Mouse (Mus musculus): ENCODE data around the gene Dnajc16. TPM values are rescaled to one million over a fixed set of nuclear protein-coding genes. Genes with fewer than 3 reads are reported as not detected.

Dnajc16 gene
- polyA plus RNA-seq, 1 experiment from 2014 or later: 6.1 TPM

- no peak overlapping the region for H3K4me3 ChIP-seq
- H3K4me2 ChIP-seq: no peak overlapping the region
- H3K27me3 ChIP-seq (replicated peaks): no peaks in the 10 kb centered on the region
- 83% methylated on average over 13 of the region's 13 CpGs for WGBS
- H3K9ac ChIP-seq: no peak overlapping the region
- no peak overlapping the region for H3K27ac ChIP-seq (ENCODE audit: poor library complexity, severe bottlenecking)
- ATAC-seq (ENCODE audit: insufficient number of reproducible peaks, low FRiP score): no peak
- peaks cover 13% of the 10 kb centered on the region for H3K4me1 ChIP-seq (replicated peaks)
- peaks cover 19% of the 10 kb centered on the region for H3K36me3 ChIP-seq
- no peaks in the 10 kb centered on the region for H3K9me3 ChIP-seq (replicated peaks)
Observed at GRCm38 (mm10) chr4:141818861-141819260, 28.1 kb upstream of the Dnajc16 start.

DNA sequence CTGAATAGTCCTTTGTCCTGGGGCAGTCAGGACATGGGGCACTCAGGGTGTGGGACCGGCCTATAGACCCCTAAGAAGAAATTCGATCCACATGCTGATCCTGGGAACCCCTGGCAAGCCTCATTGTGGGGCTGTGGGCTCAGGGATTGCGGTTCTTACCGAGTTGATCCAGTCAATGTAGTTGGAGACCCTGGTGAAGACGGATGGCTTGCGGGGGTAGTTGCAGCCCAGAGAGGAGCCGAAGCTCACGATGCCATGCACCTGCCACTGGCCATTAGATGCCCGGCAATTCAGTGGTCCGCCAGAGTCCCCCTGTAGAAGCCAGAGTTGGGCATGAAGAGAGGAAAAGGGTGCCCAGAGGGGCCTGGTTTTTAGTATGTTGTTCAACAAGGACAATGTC is 27.0 kb upstream of the Dnajc16 start:
- no peak for ATAC-seq (ENCODE audit: insufficient number of reproducible peaks, low FRiP score)
- 73% methylated on average over 10 of the region's 10 CpGs for WGBS
- Histone ChIP-seq H3K9me3 (replicated peaks) (no peaks in the 10 kb centered on the region), H3K4me2 (no peak overlapping the region), H3K9ac (no peak overlapping the region), H3K36me3 (peaks cover 31% of the 10 kb centered on the region), H3K4me1 (replicated peaks) (peaks cover 13% of the 10 kb centered on the region), H3K27me3 (replicated peaks) (no peaks in the 10 kb centered on the region), H3K27ac (ENCODE audit: poor library complexity, severe bottlenecking) (no peak overlapping the region), H3K4me3 (no peak overlapping the region)

GRCm38 (mm10) chr4:141816776-141817655 is 26.3 kb upstream of the Dnajc16 start:
- WGBS: 68% methylated on average over 14 of the region's 14 CpGs
- ATAC-seq (ENCODE audit: insufficient number of reproducible peaks, low FRiP score): no peak
- H3K27me3 ChIP-seq (replicated peaks): no peaks in the 10 kb centered on the region

GRCm38 (mm10) chr4:141816267-141816666 is 25.5 kb upstream of the Dnajc16 start:
- no peak for ATAC-seq (ENCODE audit: insufficient number of reproducible peaks, low FRiP score)
- Histone ChIP-seq H3K4me2 (no peak overlapping the region), H3K9ac (no peak overlapping the region), H3K27me3 (replicated peaks) (no peaks in the 10 kb centered on the region), H3K27ac (ENCODE audit: poor library complexity, severe bottlenecking) (no peak overlapping the region), H3K9me3 (replicated peaks) (no peaks in the 10 kb centered on the region), H3K4me1 (replicated peaks) (peaks cover 4% of the 10 kb centered on the region; the same call in 1 of the 2 replicates), H3K36me3 (peaks cover 45% of the 10 kb centered on the region), H3K4me3 (no peak overlapping the region)
- 84% methylated on average over 7 of the region's 7 CpGs for WGBS

More at GRCm38 (mm10) chr4:141816776-141817655, 26.3 kb upstream of the Dnajc16 start:
- no peaks in the 10 kb centered on the region for H3K9me3 ChIP-seq (replicated peaks)
- peaks cover 12% of the 10 kb centered on the region for H3K4me1 ChIP-seq (replicated peaks)
- no peak overlapping the region for H3K27ac ChIP-seq (ENCODE audit: poor library complexity, severe bottlenecking)
- peaks cover 37% of the 10 kb centered on the region for H3K36me3 ChIP-seq
- H3K9ac ChIP-seq: no peak overlapping the region
- no peak overlapping the region for H3K4me2 ChIP-seq
- no peak overlapping the region for H3K4me3 ChIP-seq

DNA sequence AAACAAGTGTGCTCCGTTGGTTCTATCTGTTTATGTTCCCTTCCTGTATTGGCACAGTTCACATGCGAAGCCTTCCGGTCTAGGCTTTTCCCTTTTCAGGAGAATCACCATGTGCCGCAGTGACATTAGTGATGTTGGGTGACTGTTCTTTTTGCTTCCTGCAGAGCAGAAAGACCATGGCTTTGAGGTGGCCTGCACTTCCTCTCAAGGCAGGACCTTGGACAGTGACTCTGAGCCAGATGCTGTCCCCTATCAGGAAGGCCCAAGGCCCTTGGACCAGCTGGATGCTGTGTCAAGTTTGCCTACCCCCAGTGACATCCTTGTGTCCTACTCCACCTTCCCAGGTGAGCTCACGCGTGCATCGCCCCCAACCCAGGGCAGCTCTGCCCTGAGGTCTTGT is 20.6 kb upstream of the Dnajc16 start:
- Histone ChIP-seq H3K27ac (ENCODE audit: poor library complexity, severe bottlenecking) (no peak overlapping the region), H3K9me3 (replicated peaks) (no peaks in the 10 kb centered on the region), H3K9ac (no peak overlapping the region), H3K4me2 (no peak overlapping the region), H3K4me1 (replicated peaks) (no peaks in the 10 kb centered on the region), H3K4me3 (no peak overlapping the region), H3K27me3 (replicated peaks) (no peaks in the 10 kb centered on the region), H3K36me3 (peaks cover 94% of the 10 kb centered on the region)
- ATAC-seq (ENCODE audit: insufficient number of reproducible peaks, low FRiP score): no peak
- WGBS: 93% methylated on average over 7 of the region's 7 CpGs

DNA sequence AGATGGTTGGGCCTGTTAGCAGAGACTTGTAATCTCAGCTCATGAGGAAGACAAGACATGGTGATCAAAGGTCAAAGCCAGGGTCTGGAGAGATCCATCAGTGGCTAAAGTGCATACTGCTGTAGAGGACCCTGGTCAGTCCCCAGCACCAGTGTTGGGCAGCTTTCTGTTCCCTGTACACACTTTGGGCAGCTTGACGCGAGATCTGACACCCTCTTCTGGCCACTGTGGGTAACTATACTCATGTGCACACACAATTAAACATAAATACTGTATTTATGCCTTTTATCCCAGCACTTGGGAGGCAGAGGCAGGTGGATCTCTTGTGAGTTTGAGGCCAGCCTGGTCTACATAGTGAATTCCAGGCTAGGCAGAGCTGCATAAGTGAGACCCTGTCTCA is 20.2 kb upstream of the Dnajc16 start:
- Histone ChIP-seq H3K4me1 (replicated peaks) (no peaks in the 10 kb centered on the region), H3K9me3 (replicated peaks) (no peaks in the 10 kb centered on the region), H3K4me2 (no peak overlapping the region), H3K9ac (no peak overlapping the region), H3K4me3 (no peak overlapping the region), H3K27ac (ENCODE audit: poor library complexity, severe bottlenecking) (no peak overlapping the region), H3K36me3 (peaks cover 97% of the 10 kb centered on the region), H3K27me3 (replicated peaks) (no peaks in the 10 kb centered on the region)
- ATAC-seq (ENCODE audit: insufficient number of reproducible peaks, low FRiP score): no peak
- 95% methylated on average over 2 of the region's 2 CpGs for WGBS

GRCm38 (mm10) chr4:141809850-141810464 is 19.2 kb upstream of the Dnajc16 start:
- Histone ChIP-seq H3K27me3 (replicated peaks) (no peaks in the 10 kb centered on the region), H3K9me3 (replicated peaks) (no peaks in the 10 kb centered on the region), H3K4me2 (no peak overlapping the region), H3K36me3 (peaks cover 99% of the 10 kb centered on the region), H3K4me1 (replicated peaks) (no peaks in the 10 kb centered on the region), H3K9ac (no peak overlapping the region), H3K4me3 (no peak overlapping the region), H3K27ac (ENCODE audit: poor library complexity, severe bottlenecking) (no peak overlapping the region)
- no peak for ATAC-seq (ENCODE audit: insufficient number of reproducible peaks, low FRiP score)
- 72% methylated on average over 8 of the region's 8 CpGs for WGBS

GRCm38 (mm10) chr4:141805886-141806285 is 15.2 kb upstream of the Dnajc16 start:
- Histone ChIP-seq H3K27me3 (replicated peaks) (no peaks in the 10 kb centered on the region), H3K9ac (no peak overlapping the region), H3K4me1 (replicated peaks) (no peaks in the 10 kb centered on the region), H3K4me3 (no peak overlapping the region), H3K27ac (ENCODE audit: poor library complexity, severe bottlenecking) (no peak overlapping the region), H3K4me2 (no peak overlapping the region), H3K36me3 (peaks cover 84% of the 10 kb centered on the region), H3K9me3 (replicated peaks) (no peaks in the 10 kb centered on the region)
- 87% methylated on average over 8 of the region's 8 CpGs for WGBS
- ATAC-seq (ENCODE audit: insufficient number of reproducible peaks, low FRiP score): no peak

GRCm38 (mm10) chr4:141804105-141804504 is 13.4 kb upstream of the Dnajc16 start:
- no peaks in the 10 kb centered on the region for H3K4me1 ChIP-seq (replicated peaks)
- H3K9me3 ChIP-seq (replicated peaks): no peaks in the 10 kb centered on the region
- no peaks in the 10 kb centered on the region for H3K27me3 ChIP-seq (replicated peaks)
- H3K36me3 ChIP-seq: peaks cover 66% of the 10 kb centered on the region
- H3K9ac ChIP-seq: no peak overlapping the region
- no peak overlapping the region for H3K4me2 ChIP-seq
- no peak for ATAC-seq (ENCODE audit: insufficient number of reproducible peaks, low FRiP score)
- WGBS: 91% methylated on average over 4 of the region's 4 CpGs
- no peak overlapping the region for H3K4me3 ChIP-seq
- H3K27ac ChIP-seq (ENCODE audit: poor library complexity, severe bottlenecking): no peak overlapping the region

DNA sequence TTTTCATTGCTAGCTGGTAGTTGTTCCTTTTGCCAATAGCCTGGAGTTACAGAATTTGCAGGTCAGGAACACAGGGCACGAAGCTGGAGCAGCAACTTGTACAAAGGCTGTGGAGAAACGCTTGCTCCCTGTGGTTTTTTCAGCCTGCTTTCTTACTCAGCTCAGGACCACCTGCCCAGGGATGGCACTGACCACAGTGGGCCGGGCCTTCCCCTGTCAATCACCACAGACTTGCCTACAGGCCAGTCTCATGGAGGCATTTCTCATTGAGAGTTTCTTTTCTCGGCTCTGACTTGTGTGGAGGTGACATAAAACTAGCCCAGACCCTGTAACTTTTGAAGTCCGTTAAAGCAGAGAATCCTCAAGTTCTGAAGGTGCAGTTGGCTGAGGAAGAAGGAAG is 6.8 kb upstream of the Dnajc16 start:
- Histone ChIP-seq H3K4me1 (replicated peaks) (peaks cover 9% of the 10 kb centered on the region; the same call in 1 of the 2 replicates), H3K27me3 (replicated peaks) (no peaks in the 10 kb centered on the region), H3K27ac (ENCODE audit: poor library complexity, severe bottlenecking) (no peak overlapping the region), H3K9me3 (replicated peaks) (no peaks in the 10 kb centered on the region), H3K4me2 (no peak overlapping the region), H3K36me3 (peaks cover 29% of the 10 kb centered on the region), H3K4me3 (no peak overlapping the region), H3K9ac (no peak overlapping the region)
- 82% methylated on average over 5 of the region's 5 CpGs for WGBS
- ATAC-seq (ENCODE audit: insufficient number of reproducible peaks, low FRiP score): no peak

DNA sequence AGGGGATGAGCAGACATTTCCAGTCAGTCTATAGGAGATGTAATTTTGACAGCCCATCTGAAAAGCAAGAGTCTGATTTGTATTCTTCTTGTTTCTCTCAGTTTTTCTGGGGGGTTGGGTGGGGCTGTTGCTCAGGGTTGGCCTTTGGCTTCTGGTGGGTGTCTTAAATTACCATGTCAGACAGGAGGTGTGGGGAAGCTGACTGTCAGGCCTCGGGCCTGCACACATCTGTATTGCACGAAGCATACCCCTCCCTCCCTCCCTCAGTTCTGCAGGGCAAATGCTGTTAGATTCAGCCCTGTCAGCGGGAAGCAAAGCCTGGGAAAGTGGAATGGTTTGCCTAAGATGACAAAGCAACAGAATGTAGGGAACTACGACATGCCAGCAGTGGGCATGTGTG is 6.2 kb upstream of the Dnajc16 start:
- Histone ChIP-seq H3K9me3 (replicated peaks) (no peaks in the 10 kb centered on the region), H3K4me2 (no peak overlapping the region), H3K4me3 (no peak overlapping the region), H3K27me3 (replicated peaks) (no peaks in the 10 kb centered on the region), H3K4me1 (replicated peaks) (peaks cover 9% of the 10 kb centered on the region; the same call in 1 of the 2 replicates), H3K9ac (no peak overlapping the region), H3K27ac (ENCODE audit: poor library complexity, severe bottlenecking) (no peak overlapping the region), H3K36me3 (peaks cover 27% of the 10 kb centered on the region)
- WGBS: 97% methylated on average over 4 of the region's 4 CpGs
- no peak for ATAC-seq (ENCODE audit: insufficient number of reproducible peaks, low FRiP score)
